Mouse (Mus musculus) kidney, adult 2 months (tissue): ENCODE data around the gene Zfp710. TPM values are rescaled to one million over a fixed set of nuclear protein-coding genes. Genes with fewer than 3 reads are reported as not detected.

ENCODE experiments used
- DNase-seq: peaks from one replicate; pipeline ENCODE4 v3.0.0; 2021
- H3K27ac ChIP-seq: fragments of 200-500 bp; 2 replicates; pipeline ENCODE4 v1.5.1; 2012; ENCODE audit warnings: low read depth, low read length, control low read depth, inconsistent platforms; ENCODE audit not compliant: insufficient read depth
- H3K27me3 ChIP-seq: fragments of 200-500 bp; replicated peaks from 2 replicates; pipeline ENCODE4 v1.6.1; 2012; ENCODE audit warnings: mild to moderate bottlenecking, moderate library complexity, low read length, inconsistent platforms; ENCODE audit not compliant: control insufficient read depth, insufficient read depth
- H3K36me3 ChIP-seq: fragments of 200-500 bp; 2 replicates; pipeline ENCODE4 v1.6.1; 2012; ENCODE audit warnings: mild to moderate bottlenecking, moderate library complexity, low read length, inconsistent platforms; ENCODE audit not compliant: control insufficient read depth, insufficient read depth
- H3K4me1 ChIP-seq: fragments of 200-500 bp; 2 replicates; pipeline ENCODE4 v1.6.1; 2011; ENCODE audit warnings: low read length; ENCODE audit not compliant: control insufficient read depth, insufficient read depth
- H3K4me3 ChIP-seq: fragments of 200-500 bp; 2 replicates; pipeline ENCODE4 v1.5.1; 2011; ENCODE audit warnings: mild to moderate bottlenecking, low read depth, low read length, control low read depth; ENCODE audit not compliant: insufficient read depth
- CTCF ChIP-seq: fragments of 200-500 bp; conservative IDR thresholded peaks from 2 replicates; pipeline ENCODE4 v1.5.1; 2011; ENCODE audit warnings: low read depth, mild to moderate bottlenecking, control low read depth, low read length, moderate library complexity, mixed read lengths; ENCODE audit not compliant: insufficient read depth, insufficient read length
- POLR2A ChIP-seq: fragments of 200-500 bp; IDR thresholded peaks from one replicate; pipeline ENCODE4 v1.6.1; 2011; ENCODE audit warnings: low read depth, low read length, control low read depth
- WGBS: fragments of 180-500 bp; shearing (Covaris S2); methylation state at CpG from one replicate; pipeline ENCODE4 v1.1.7; 2018; 5-methylcytosine and 5-hydroxymethylcytosine counted together
- polyA plus RNA-seq: library from polyadenylated mRNA; depleted of rRNA; stranded (reverse); fragments of >200 nt; gene quantifications from 2 replicates; pipeline ENCODE4 v1.2.3, GENCODE M21; 2012

The Zfp710 gene
- polyA plus RNA-seq, 1 experiment, result 22.6 TPM

DNA sequence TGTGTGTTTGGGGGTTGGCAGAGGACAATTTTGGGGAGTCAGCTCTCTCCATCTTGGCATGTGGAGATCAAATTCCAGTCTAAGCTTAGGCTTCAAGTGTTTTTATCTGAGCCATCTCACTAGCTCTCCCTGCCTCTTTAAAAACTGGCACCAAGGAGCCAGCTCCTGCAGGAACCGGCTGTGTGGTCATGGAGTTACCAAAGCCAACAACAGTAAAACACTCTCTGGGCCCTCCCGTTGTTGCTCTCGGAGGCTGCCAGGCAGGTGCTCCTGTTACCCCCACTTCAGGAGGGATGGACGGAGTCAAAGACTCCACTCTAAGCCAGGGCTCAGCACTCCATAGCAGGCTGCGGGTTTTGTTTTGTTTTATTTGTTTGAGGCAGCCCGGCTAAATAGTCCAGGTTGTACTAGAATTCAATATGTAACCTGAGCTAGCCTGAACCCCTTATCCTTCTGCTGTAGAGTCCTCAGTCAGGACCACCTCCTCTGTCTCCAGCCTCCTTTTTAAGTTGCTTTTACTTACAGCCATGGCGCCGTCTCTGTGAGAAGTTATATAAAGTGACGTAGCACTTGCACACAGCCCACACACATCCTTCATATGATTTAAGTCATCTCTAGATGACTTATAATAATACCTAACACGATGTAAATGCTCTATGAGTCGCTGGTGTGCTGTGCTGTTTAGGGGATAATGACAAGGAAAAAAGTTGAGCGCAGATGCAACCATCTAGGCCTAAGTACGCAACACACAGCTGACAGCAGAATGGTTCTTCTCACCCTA, 42.3 kb downstream of the Zfp710 start:
- no peak for TF ChIP-seq CTCF
- no peak for TF ChIP-seq POLR2A
- peaks cover 19% of the 10 kb centered on the region; the same call in 1 of the 2 replicates for H3K4me1 ChIP-seq
- DNase-seq, result peak; percentile 56
- peak overlapping the region; percentile 50 for H3K27ac ChIP-seq
- no peaks in the 10 kb centered on the region for H3K27me3 ChIP-seq
- H3K4me3 ChIP-seq, result no peak overlapping the region
- WGBS, result 64% methylated on average over 13 of the region's 13 CpGs
- H3K36me3 ChIP-seq, result no peaks in the 10 kb centered on the region

GRCm38 (mm10) chr7:80068341-80068740, 43.7 kb downstream of the Zfp710 start:
- peaks cover 21% of the 10 kb centered on the region for H3K4me1 ChIP-seq
- WGBS, result 64% methylated on average over 5 of the region's 7 CpGs
- H3K4me3 ChIP-seq, result no peak overlapping the region

DNA sequence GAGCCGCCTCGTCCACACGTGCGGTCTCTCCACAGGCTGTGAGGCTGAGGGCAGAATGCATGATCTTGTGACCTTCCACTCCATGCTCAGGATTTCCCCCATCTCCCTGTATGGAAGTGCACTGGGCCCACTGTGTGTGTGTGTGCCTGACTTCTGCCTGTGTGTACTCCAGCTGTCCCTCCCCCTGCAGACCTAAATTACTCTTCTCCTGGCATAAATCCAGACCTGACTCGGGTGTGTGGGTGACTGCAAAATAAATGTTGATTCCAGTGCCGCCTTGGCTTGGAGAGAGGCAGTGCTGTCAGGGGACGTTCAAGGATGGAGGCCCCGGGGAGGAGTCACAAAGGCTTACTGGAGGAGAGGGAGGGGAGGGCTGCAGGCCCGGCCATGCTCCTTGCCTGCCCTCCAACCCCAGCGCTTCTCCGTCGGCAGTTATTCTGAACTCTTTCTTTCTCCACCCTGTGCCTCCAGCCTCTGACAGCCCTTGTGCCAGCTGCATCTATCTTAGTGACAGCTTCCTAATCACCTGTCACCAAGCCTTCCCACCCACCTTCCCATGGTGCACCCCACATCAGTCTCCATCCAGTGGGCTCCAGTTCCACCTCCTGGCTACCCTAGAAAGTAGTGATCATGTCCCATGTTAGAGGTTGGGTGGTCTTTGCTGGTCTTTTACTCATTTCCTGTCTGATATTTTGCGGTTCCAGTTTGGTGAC, 45.2 kb downstream of the Zfp710 start:
- Histone ChIP-seq H3K4me1 (peaks cover 36% of the 10 kb centered on the region), H3K27ac (peak overlapping the region; percentile 64), H3K27me3 (no peaks in the 10 kb centered on the region), H3K4me3 (no peak overlapping the region), H3K36me3 (no peaks in the 10 kb centered on the region)
- no peak for TF ChIP-seq POLR2A
- no peak for TF ChIP-seq CTCF
- peak; percentile 81 for DNase-seq
- WGBS, result 11% methylated on average over 13 of the region's 13 CpGs

More at GRCm38 (mm10) chr7:80068341-80068740, 43.7 kb downstream of the Zfp710 start:
- Histone ChIP-seq H3K27ac (no peak overlapping the region), H3K27me3 (no peaks in the 10 kb centered on the region), H3K36me3 (no peaks in the 10 kb centered on the region)
- no peak for TF ChIP-seq POLR2A
- DNase-seq, result no peak

GRCm38 (mm10) chr7:80071209-80071608, 46.6 kb downstream of the Zfp710 start:
- no peak overlapping the region for H3K4me3 ChIP-seq
- H3K36me3 ChIP-seq, result no peaks in the 10 kb centered on the region
- H3K4me1 ChIP-seq, result peaks cover 41% of the 10 kb centered on the region
- no peaks in the 10 kb centered on the region for H3K27me3 ChIP-seq
- no peak for DNase-seq
- no peak for TF ChIP-seq CTCF
- TF ChIP-seq POLR2A, result no peak
- 91% methylated on average over 9 of the region's 9 CpGs for WGBS
- H3K27ac ChIP-seq, result no peak overlapping the region

GRCm38 (mm10) chr7:80072297-80072696, 47.7 kb downstream of the Zfp710 start:
- WGBS, result 72% methylated on average over 6 of the region's 6 CpGs
- TF ChIP-seq CTCF, result no peak
- no peak for TF ChIP-seq POLR2A
- H3K27ac ChIP-seq, result no peak overlapping the region
- H3K36me3 ChIP-seq, result no peaks in the 10 kb centered on the region
- no peak overlapping the region for H3K4me3 ChIP-seq
- no peak for DNase-seq
- H3K4me1 ChIP-seq, result peaks cover 43% of the 10 kb centered on the region
- no peaks in the 10 kb centered on the region for H3K27me3 ChIP-seq

DNA sequence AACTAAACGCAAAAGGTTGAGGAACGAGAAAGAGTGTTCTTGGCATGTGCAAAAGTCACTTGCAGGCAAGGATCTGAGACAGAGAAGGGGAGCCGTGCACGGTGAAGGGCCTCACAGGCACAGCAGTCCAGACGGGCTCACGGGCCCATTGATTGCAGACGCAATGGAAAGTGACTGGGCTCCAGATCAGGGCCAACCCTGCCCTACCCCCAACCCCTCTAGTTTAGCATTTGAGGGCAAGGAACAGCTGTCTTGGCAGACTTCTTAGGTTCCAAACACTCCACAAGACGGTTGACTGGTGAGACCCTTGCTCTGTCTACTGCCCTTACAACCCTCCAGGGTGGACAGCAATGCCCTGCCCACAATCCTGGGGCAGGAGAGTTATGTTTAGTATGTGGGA, 48.9 kb downstream of the Zfp710 start:
- 66% methylated on average over 8 of the region's 8 CpGs for WGBS
- Histone ChIP-seq H3K4me1 (peaks cover 53% of the 10 kb centered on the region), H3K36me3 (no peaks in the 10 kb centered on the region), H3K4me3 (no peak overlapping the region), H3K27ac (peak overlapping the region; percentile 65; the same call in 1 of the 2 replicates), H3K27me3 (no peaks in the 10 kb centered on the region)
- DNase-seq, result peak; percentile 83
- TF ChIP-seq POLR2A (no peak), CTCF (no peak)

GRCm38 (mm10) chr7:80074921-80075441, 50.4 kb downstream of the Zfp710 start:
- TF ChIP-seq POLR2A (no peak), CTCF (no peak; the same call in 1 of the 2 replicates)
- peaks cover 57% of the 10 kb centered on the region for H3K4me1 ChIP-seq
- 42% methylated on average over 5 of the region's 5 CpGs for WGBS
- H3K27ac ChIP-seq, result peak overlapping the region; percentile 65
- H3K36me3 ChIP-seq, result no peaks in the 10 kb centered on the region
- DNase-seq, result peak; percentile 82
- H3K4me3 ChIP-seq, result no peak overlapping the region
- H3K27me3 ChIP-seq, result no peaks in the 10 kb centered on the region
